Mouse (Mus musculus): ENCODE results near the gene Fam169b. TPM values are rescaled to one million over a fixed set of nuclear protein-coding genes. Genes with fewer than 3 reads are reported as not detected.

Gene Fam169b
- polyA plus RNA-seq, 1 experiment from 2014 or later, result 0.16 TPM

DNA sequence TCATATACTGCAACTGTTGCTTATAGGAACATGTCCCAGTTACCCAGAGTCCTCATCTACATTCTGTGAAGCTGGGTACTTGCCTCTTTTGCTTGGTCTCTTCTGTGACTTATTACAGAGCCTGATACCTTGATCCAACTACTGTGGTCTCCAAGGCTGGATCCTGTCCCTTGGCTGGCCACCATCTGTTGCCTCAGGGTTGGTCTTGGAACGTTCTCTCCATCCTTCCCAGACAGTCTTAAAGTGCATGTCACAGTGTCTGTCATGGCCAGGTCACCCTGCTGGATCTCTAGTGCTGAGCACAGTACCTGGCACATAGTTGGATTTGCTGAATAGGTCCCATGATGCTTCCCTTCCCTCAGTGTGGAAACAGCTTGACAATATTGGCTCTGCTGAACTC, 40.6 kb downstream of the Fam169b start:
- H3K9ac ChIP-seq (ENCODE audit: low read depth, low read length), result no peak overlapping the region
- no peak overlapping the region for H3K4me2 ChIP-seq (ENCODE audit: low read length)
- no peaks in the 10 kb centered on the region for H3K27me3 ChIP-seq (ENCODE audit: control insufficient read depth, insufficient read depth, low read depth, low read length)
- H3K4me1 ChIP-seq (ENCODE audit: control insufficient read depth, insufficient read depth, low read length), result no peaks in the 10 kb centered on the region
- WGBS, result 90% methylated on average over 1 of the region's 1 CpGs
- no peak overlapping the region for H3K27ac ChIP-seq (ENCODE audit: low read length)
- no peaks in the 10 kb centered on the region for H3K9me3 ChIP-seq (replicated peaks; ENCODE audit: control insufficient read depth, low read length, poor library complexity, severe bottlenecking)
- ATAC-seq, result no peak
- no peak overlapping the region for H3K4me3 ChIP-seq (ENCODE audit: low read depth, low read length)
- no peaks in the 10 kb centered on the region for H3K36me3 ChIP-seq (ENCODE audit: control insufficient read depth, insufficient read depth, low read length)

DNA sequence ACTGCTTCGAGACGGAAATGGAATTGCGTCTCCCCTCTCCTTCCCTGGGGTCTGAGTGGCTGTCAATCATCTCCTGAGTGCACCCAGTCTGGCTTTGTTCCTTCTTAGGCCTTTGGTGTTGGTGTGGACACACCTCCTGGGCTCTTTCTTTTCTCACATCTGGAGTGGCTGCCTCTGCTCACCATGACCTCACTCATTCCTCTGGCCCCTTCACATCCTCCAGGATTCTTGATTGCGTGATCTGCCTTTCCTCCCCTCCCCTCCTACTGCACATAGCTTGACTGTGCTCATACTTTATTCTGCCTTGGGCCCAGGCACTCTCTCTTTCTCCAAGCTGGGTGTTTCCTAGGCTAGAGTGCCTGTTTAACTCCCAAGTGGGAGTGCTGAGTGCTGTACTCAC, 41.4 kb downstream of the Fam169b start:
- 75% methylated on average over 4 of the region's 4 CpGs for WGBS
- Histone ChIP-seq H3K4me3 (ENCODE audit: low read depth, low read length) (no peak overlapping the region), H3K27ac (ENCODE audit: low read length) (no peak overlapping the region), H3K36me3 (ENCODE audit: control insufficient read depth, insufficient read depth, low read length) (no peaks in the 10 kb centered on the region), H3K4me1 (ENCODE audit: control insufficient read depth, insufficient read depth, low read length) (no peaks in the 10 kb centered on the region), H3K27me3 (ENCODE audit: control insufficient read depth, insufficient read depth, low read depth, low read length) (no peaks in the 10 kb centered on the region), H3K4me2 (ENCODE audit: low read length) (no peak overlapping the region), H3K9me3 (replicated peaks; ENCODE audit: control insufficient read depth, low read length, poor library complexity, severe bottlenecking) (no peaks in the 10 kb centered on the region), H3K9ac (ENCODE audit: low read depth, low read length) (no peak overlapping the region)
- ATAC-seq, result no peak

DNA sequence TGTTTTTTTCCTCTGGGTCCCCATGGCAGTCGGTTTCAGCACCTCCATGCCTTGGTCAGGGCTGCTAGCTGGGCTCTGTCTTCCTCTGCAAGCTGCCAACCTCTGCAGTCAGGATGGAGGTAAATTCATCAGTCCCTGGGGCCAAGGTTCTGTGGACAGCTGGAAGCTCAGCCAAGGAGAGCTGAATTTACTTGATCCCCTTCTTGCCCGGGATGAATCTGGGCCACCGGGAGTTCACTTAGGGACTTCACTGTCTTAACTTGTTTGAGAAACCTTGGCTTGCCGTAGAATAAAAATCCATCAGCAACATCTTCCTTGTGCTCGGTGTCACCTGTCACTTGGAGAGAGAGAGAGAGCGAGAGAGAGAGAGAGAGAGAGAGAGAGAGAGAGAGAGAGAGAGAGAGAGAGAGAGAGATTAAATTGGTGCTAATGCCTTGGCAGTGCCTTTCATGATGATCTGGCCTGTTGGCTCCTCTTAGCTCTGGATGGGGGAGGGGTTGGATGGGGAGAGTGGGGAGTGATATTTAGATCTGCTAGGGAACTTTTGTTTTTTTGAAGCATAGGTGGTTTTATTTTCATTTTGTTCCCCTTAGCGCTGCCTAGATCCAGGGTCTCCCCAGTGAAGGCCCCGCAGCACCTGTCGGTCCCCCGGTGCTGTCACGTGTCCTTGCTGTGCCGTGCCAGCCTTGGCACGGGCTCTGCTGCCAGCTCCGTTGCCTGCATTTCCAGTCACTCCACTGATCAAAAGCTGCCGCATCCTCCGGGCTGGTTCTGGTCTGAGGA, 44.6 kb downstream of the Fam169b start:
- Histone ChIP-seq H3K4me1 (ENCODE audit: control insufficient read depth, insufficient read depth, low read length) (no peaks in the 10 kb centered on the region), H3K9ac (ENCODE audit: low read depth, low read length) (no peak overlapping the region), H3K4me2 (ENCODE audit: low read length) (no peak overlapping the region), H3K27ac (ENCODE audit: low read length) (no peak overlapping the region), H3K9me3 (replicated peaks; ENCODE audit: control insufficient read depth, low read length, poor library complexity, severe bottlenecking) (no peaks in the 10 kb centered on the region), H3K27me3 (ENCODE audit: control insufficient read depth, insufficient read depth, low read depth, low read length) (no peaks in the 10 kb centered on the region), H3K4me3 (ENCODE audit: low read depth, low read length) (no peak overlapping the region), H3K36me3 (ENCODE audit: control insufficient read depth, insufficient read depth, low read length) (no peaks in the 10 kb centered on the region)
- 78% methylated on average over 15 of the region's 16 CpGs for WGBS
- no peak for ATAC-seq

DNA sequence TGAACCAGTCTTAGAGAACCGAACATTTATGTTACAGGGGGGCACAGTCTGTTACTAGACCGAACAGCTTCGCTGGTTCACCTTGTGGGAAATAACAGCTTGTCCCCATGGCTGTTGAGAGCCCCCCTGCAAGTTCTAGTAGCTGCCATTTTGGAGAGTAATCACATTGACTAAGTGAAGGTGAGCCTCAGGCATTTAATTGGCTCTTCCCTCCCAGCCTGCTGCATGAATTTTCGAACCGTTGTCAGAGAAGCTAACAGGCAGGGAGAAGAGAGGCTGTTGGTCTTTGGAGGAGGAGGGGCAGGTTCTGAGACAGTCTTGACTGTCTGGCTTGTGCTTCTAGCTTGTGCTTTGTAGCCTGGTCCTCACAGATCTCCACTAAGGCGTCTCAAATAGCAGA, 45.3 kb downstream of the Fam169b start:
- Histone ChIP-seq H3K9me3 (replicated peaks; ENCODE audit: control insufficient read depth, low read length, poor library complexity, severe bottlenecking) (no peaks in the 10 kb centered on the region), H3K27me3 (ENCODE audit: control insufficient read depth, insufficient read depth, low read depth, low read length) (no peaks in the 10 kb centered on the region), H3K27ac (ENCODE audit: low read length) (no peak overlapping the region), H3K4me2 (ENCODE audit: low read length) (no peak overlapping the region), H3K4me3 (ENCODE audit: low read depth, low read length) (no peak overlapping the region), H3K9ac (ENCODE audit: low read depth, low read length) (no peak overlapping the region), H3K36me3 (ENCODE audit: control insufficient read depth, insufficient read depth, low read length) (no peaks in the 10 kb centered on the region), H3K4me1 (ENCODE audit: control insufficient read depth, insufficient read depth, low read length) (no peaks in the 10 kb centered on the region)
- WGBS, result 57% methylated on average over 6 of the region's 6 CpGs
- no peak for ATAC-seq

DNA sequence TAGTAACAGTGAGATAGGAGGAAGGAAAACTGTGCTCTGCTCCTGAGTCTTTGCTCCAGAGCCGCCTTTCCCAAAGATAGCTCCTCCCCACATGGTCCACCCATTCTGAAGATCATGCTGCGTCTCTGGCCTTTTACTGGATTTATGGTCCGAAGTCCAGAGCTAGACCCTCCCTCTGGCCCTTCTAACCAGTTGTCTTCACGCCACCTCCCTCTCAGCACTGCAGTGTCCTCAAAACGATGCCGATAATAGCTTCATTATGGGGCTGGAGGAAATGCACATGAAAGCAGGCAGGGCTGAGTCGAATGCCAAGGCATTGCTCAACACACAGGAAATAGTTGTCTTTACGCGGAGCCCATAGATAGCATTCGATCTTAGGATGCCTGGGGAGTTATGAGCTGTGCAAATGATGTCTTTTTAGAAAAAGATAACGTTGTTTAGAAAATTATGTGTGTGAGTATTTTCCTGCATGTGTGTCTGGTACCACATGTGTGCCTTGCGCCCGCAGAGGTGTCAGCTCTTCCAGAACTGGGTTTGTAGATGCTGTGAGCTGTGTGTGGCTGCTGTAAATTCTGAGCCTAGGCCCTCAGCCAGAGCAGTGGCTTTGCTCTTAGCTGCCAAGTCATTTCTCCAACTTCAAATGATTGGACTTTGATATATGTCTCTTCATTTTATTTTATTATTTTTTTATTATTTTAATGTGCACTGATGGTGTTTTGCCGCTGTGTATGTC, 46.6 kb downstream of the Fam169b start:
- no peak overlapping the region for H3K27ac ChIP-seq (ENCODE audit: low read length)
- 86% methylated on average over 14 of the region's 14 CpGs for WGBS
- no peak for ATAC-seq

DNA sequence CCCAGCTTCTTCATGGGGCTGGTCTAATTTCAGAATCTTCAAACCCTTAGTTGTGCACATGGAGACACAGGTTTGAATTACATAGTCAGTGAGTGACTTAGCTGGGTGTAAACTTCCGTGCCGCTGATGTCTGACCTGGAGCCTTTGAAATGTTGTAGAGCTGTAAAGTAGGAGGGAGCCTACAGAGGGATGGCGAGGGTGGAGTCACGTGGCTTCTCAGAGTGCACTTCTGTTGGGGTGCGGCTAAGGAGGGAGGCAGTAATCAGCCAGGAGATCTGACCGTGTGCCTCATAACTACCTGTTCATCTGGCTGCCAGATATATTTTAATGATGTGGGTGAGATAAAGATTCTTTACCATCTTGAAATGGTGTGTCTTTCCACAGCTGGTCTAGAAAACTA, 49.4 kb downstream of the Fam169b start:
- WGBS, result 89% methylated on average over 6 of the region's 6 CpGs
- Histone ChIP-seq H3K4me3 (ENCODE audit: low read depth, low read length) (no peak overlapping the region), H3K9me3 (replicated peaks; ENCODE audit: control insufficient read depth, low read length, poor library complexity, severe bottlenecking) (no peaks in the 10 kb centered on the region), H3K4me1 (ENCODE audit: control insufficient read depth, insufficient read depth, low read length) (no peaks in the 10 kb centered on the region), H3K36me3 (ENCODE audit: control insufficient read depth, insufficient read depth, low read length) (no peaks in the 10 kb centered on the region), H3K27me3 (ENCODE audit: control insufficient read depth, insufficient read depth, low read depth, low read length) (no peaks in the 10 kb centered on the region), H3K27ac (ENCODE audit: low read length) (no peak overlapping the region), H3K4me2 (ENCODE audit: low read length) (no peak overlapping the region), H3K9ac (ENCODE audit: low read depth, low read length) (no peak overlapping the region)
- ATAC-seq, result no peak

More for the DNA sequence above, 46.6 kb downstream of the Fam169b start:
- Histone ChIP-seq H3K27me3 (ENCODE audit: control insufficient read depth, insufficient read depth, low read depth, low read length) (no peaks in the 10 kb centered on the region), H3K9me3 (replicated peaks; ENCODE audit: control insufficient read depth, low read length, poor library complexity, severe bottlenecking) (no peaks in the 10 kb centered on the region), H3K9ac (ENCODE audit: low read depth, low read length) (no peak overlapping the region), H3K4me3 (ENCODE audit: low read depth, low read length) (no peak overlapping the region), H3K4me1 (ENCODE audit: control insufficient read depth, insufficient read depth, low read length) (no peaks in the 10 kb centered on the region), H3K36me3 (ENCODE audit: control insufficient read depth, insufficient read depth, low read length) (no peaks in the 10 kb centered on the region), H3K4me2 (ENCODE audit: low read length) (no peak overlapping the region)

DNA sequence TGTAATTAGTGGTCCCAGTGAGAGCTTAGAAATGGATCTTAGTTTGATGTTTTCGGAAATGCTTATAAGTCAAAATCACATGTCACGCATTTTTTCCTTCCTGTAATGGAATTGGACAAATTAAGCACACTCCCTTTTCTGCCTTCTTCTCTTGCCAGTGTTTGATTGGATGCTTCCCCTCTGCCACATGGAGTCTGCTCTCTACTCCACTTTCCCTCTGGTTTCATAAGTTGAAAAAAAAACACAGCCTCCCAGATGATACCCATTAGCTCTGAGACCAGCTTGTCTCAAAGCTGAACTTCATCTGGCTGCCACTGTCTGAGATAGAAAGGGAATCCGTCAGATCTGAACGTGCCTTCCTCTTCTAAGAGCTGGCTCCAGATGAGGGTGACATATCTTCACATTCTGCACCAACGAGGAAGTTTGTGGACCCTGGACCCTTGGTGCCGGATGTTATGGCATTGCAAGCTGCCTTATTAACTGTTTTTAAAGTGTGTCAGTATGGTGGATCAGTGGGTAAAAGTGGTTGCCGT, 52.6 kb downstream of the Fam169b start:
- Histone ChIP-seq H3K27me3 (ENCODE audit: control insufficient read depth, insufficient read depth, low read depth, low read length) (no peaks in the 10 kb centered on the region), H3K9me3 (replicated peaks; ENCODE audit: control insufficient read depth, low read length, poor library complexity, severe bottlenecking) (no peaks in the 10 kb centered on the region), H3K4me3 (ENCODE audit: low read depth, low read length) (no peak overlapping the region), H3K9ac (ENCODE audit: low read depth, low read length) (no peak overlapping the region), H3K36me3 (ENCODE audit: control insufficient read depth, insufficient read depth, low read length) (no peaks in the 10 kb centered on the region), H3K4me2 (ENCODE audit: low read length) (no peak overlapping the region), H3K4me1 (ENCODE audit: control insufficient read depth, insufficient read depth, low read length) (no peaks in the 10 kb centered on the region), H3K27ac (ENCODE audit: low read length) (no peak overlapping the region)
- no peak for ATAC-seq
- WGBS, result 85% methylated on average over 7 of the region's 7 CpGs

DNA sequence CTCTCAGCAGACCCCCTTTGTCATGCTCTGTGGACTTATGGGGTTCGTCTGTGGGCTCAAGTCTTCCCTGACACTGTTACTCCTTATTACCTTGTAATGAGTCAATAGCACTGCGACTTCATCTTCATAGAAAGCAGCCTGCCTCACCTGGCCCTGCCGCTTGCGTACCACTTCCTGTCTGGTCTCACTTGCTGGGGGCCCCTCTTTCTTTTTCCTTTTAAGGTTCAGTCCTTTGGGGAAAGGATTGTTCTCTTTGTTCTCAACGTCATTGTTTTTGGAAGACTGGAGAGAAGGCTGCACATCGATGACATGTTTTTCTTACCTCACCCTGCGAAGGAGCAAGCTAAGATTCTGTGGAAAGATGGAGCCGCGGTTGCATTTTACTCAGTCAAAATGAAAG, 55.4 kb downstream of the Fam169b start:
- no peaks in the 10 kb centered on the region for H3K4me1 ChIP-seq (ENCODE audit: control insufficient read depth, insufficient read depth, low read length)
- H3K27ac ChIP-seq (ENCODE audit: low read length), result no peak overlapping the region
- H3K9ac ChIP-seq (ENCODE audit: low read depth, low read length), result no peak overlapping the region
- 84% methylated on average over 9 of the region's 9 CpGs for WGBS
- no peaks in the 10 kb centered on the region for H3K27me3 ChIP-seq (ENCODE audit: control insufficient read depth, insufficient read depth, low read depth, low read length)
- H3K4me3 ChIP-seq (ENCODE audit: low read depth, low read length), result no peak overlapping the region
- no peaks in the 10 kb centered on the region for H3K36me3 ChIP-seq (ENCODE audit: control insufficient read depth, insufficient read depth, low read length)
- H3K4me2 ChIP-seq (ENCODE audit: low read length), result no peak overlapping the region
- no peaks in the 10 kb centered on the region for H3K9me3 ChIP-seq (replicated peaks; ENCODE audit: control insufficient read depth, low read length, poor library complexity, severe bottlenecking)
- ATAC-seq, result no peak

DNA sequence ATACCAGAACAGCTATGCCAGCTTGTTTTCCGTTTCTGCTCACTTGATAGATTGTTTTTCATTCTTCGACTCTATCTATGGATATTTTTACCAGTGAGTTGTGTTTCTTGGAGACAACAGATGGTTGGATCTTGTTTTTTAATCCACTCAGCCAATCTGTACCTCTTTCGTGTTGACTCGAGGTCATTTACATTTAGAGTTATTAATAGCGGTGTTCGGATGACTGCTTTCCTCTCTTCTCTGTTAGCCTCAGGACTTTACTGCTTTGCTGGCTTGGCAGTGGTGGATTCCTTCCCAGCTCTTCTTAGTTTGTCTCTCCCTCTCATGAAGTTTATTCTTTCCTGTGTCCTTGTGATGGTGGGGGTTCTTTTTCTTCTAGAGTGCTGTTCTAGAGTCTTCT, 59.2 kb downstream of the Fam169b start:
- Histone ChIP-seq H3K27me3 (ENCODE audit: control insufficient read depth, insufficient read depth, low read depth, low read length) (no peaks in the 10 kb centered on the region), H3K4me1 (ENCODE audit: control insufficient read depth, insufficient read depth, low read length) (no peaks in the 10 kb centered on the region), H3K9me3 (replicated peaks; ENCODE audit: control insufficient read depth, low read length, poor library complexity, severe bottlenecking) (no peaks in the 10 kb centered on the region), H3K9ac (ENCODE audit: low read depth, low read length) (no peak overlapping the region), H3K27ac (ENCODE audit: low read length) (no peak overlapping the region), H3K4me2 (ENCODE audit: low read length) (no peak overlapping the region), H3K36me3 (ENCODE audit: control insufficient read depth, insufficient read depth, low read length) (no peaks in the 10 kb centered on the region), H3K4me3 (ENCODE audit: low read depth, low read length) (no peak overlapping the region)
- ATAC-seq, result no peak
- WGBS, result 90% methylated on average over 6 of the region's 6 CpGs

Data from midbrain, embryonic 16.5 days (tissue).